Mouse (Mus musculus) CH12.LX (cell line): Measurements from ENCODE around the gene Rpl21. TPM values are rescaled to one million over a fixed set of nuclear protein-coding genes. Genes with fewer than 3 reads are reported as not detected.
"Not testable (repeated sequence)": the region's sequence is repeated elsewhere in the genome, so short reads cannot be mapped to it uniquely, and the experiment has no call there.

Experiments
- DNase-seq: peaks from one replicate; pipeline ENCODE4 v3.0.0-alpha.2; 2013; ENCODE audit errors: extremely low read depth
- H3K27ac ChIP-seq: 2 replicates; pipeline ENCODE4 v1.5.1; 2012; ENCODE audit warnings: low read depth, mild to moderate bottlenecking, control low read depth, moderate library complexity; ENCODE audit not compliant: insufficient read depth
- H3K27me3 ChIP-seq: replicated peaks from 2 replicates; pipeline ENCODE3; 2012; ENCODE audit warnings: inconsistent platforms
- H3K36me3 ChIP-seq, 2 experiments: replicated peaks in 1 of 2; 2 replicates each; pipeline versions ENCODE3 to v1.6.1; 2012; ENCODE audit warnings: inconsistent platforms in 1 of 2, low read length in 1 of 2, mild to moderate bottlenecking in 1 of 2, mixed read lengths in 1 of 2, moderate library complexity in 1 of 2; ENCODE audit not compliant: control insufficient read depth in 1 of 2, insufficient read depth in 1 of 2
- H3K4me1 ChIP-seq, 2 experiments: 2 replicates each; pipeline ENCODE4 v1.6.1; 2012; ENCODE audit warnings: inconsistent platforms in 1 of 2, moderate library complexity in 1 of 2; ENCODE audit not compliant: insufficient read depth in 2 of 2, control insufficient read depth in 1 of 2
- H3K4me2 ChIP-seq: 2 replicates; pipeline ENCODE4 v1.6.1; 2012; ENCODE audit warnings: low read depth, mild to moderate bottlenecking, control low read depth; ENCODE audit not compliant: poor library complexity, insufficient read depth, severe bottlenecking
- H3K4me3 ChIP-seq, 3 experiments: fragments of 150-350 bp in 1 of 3; sonication (generic) in 1 of 3; replicated peaks in 1 of 3; 2 replicates each; pipeline versions ENCODE3 to v1.5.1; 2011 to 2012; ENCODE audit warnings: low read depth in 2 of 3, low read length in 2 of 3, mild to moderate bottlenecking in 2 of 3, moderate library complexity in 2 of 3, control low read depth in 1 of 3, improper control_type of control experiment in 1 of 3, inconsistent platforms in 1 of 3, mixed read lengths in 1 of 3; ENCODE audit not compliant: poor library complexity in 1 of 3
- H3K79me2 ChIP-seq: replicated peaks from 2 replicates; pipeline ENCODE4 v1.6.1; 2012; ENCODE audit warnings: mild to moderate bottlenecking, moderate library complexity; ENCODE audit not compliant: control insufficient read depth, poor library complexity, insufficient read depth, severe bottlenecking; ENCODE audit errors: extremely low read depth
- H3K9ac ChIP-seq: 2 replicates; pipeline ENCODE4 v1.6.1; 2012; ENCODE audit warnings: low read depth, mild to moderate bottlenecking, control low read depth, moderate library complexity; ENCODE audit not compliant: insufficient read depth
- H3K9me3 ChIP-seq: replicated peaks from 2 replicates; pipeline ENCODE3; 2012; ENCODE audit warnings: low read length, inconsistent platforms, mixed read lengths
- E2F4 ChIP-seq: IDR thresholded peaks from 2 replicates; pipeline ENCODE4 v1.6.1; 2011; ENCODE audit warnings: low read depth, low read length, improper control_type of control experiment; ENCODE audit not compliant: insufficient replicate concordance
- ELF1 ChIP-seq: IDR thresholded peaks from 2 replicates; pipeline ENCODE4 v1.6.1; 2014; ENCODE audit warnings: low read depth, mild to moderate bottlenecking, inconsistent platforms, low read length, improper control_type of control experiment
- EP300 ChIP-seq: IDR thresholded peaks from 2 replicates; pipeline ENCODE4 v1.6.1; 2011; ENCODE audit warnings: low read length, improper control_type of control experiment
- ETS1 ChIP-seq: conservative IDR thresholded peaks from 2 replicates; pipeline ENCODE4 v1.6.1; 2012; ENCODE audit warnings: low read depth, mild to moderate bottlenecking, inconsistent platforms, low read length, improper control_type of control experiment, moderate library complexity
- GABPA ChIP-seq: IDR thresholded peaks from 2 replicates; pipeline ENCODE4 v1.6.1; 2012; ENCODE audit warnings: low read depth, low read length, improper control_type of control experiment, inconsistent platforms; ENCODE audit not compliant: insufficient replicate concordance
- HCFC1 ChIP-seq: IDR thresholded peaks from 2 replicates; pipeline ENCODE4 v1.6.1; 2012; ENCODE audit warnings: low read depth, mild to moderate bottlenecking, inconsistent platforms, low read length, improper control_type of control experiment
- JUND ChIP-seq: conservative IDR thresholded peaks from 2 replicates; pipeline ENCODE4 v1.6.1; 2011; ENCODE audit warnings: low read depth, low read length, improper control_type of control experiment
- UBTF ChIP-seq: IDR thresholded peaks from 2 replicates; pipeline ENCODE4 v1.6.1; 2012; ENCODE audit warnings: low read depth, mild to moderate bottlenecking, inconsistent platforms, low read length, improper control_type of control experiment, moderate library complexity
- dilution Hi-C: fragments of 300-500 bp; cut with MboI; formaldehyde crosslinking; loops from 2 replicates; pipeline ENCODE4 v1.14.3; 2020; ENCODE audit warnings: low sequenced_read_pairs; ENCODE audit not compliant: extremely low pct_unique_long_range_greater_than_20kb, extremely low pct_ligation_motif_present
- in situ Hi-C: fragments of 300-500 bp; cut with MboI; formaldehyde crosslinking; loops from 3 replicates; pipeline ENCODE4 v1.14.3; 2019; ENCODE audit warnings: low sequenced_read_pairs, low pct_ligation_motif_present, low pct_unique_long_range_greater_than_20kb, mixed read lengths
- polyA plus RNA-seq: library from polyadenylated mRNA; unstranded; fragments of >175 nt; gene quantifications from 2 replicates; pipeline ENCODE4 v1.2.1, GENCODE M21; 2012; ENCODE audit warnings: low read depth; ENCODE audit not compliant: insufficient read length
- total RNA-seq, 2 experiments: library from RNA; depleted of rRNA; stranded (reverse); fragments of 300-350 nt in 1 of 2; fragments of >200 nt in 1 of 2; gene quantifications; 2 replicates each; pipeline ENCODE4 v1.2.3; 2012 to 2014

Rpl21 gene
- total and polyA plus RNA-seq, 3 experiments = 300 to 1,240 (median 716) TPM

- Histone ChIP-seq H3K4me2 (no peak overlapping the region), H3K79me2 (no peaks in the 10 kb centered on the region), H3K27me3 (no peaks in the 10 kb centered on the region), H3K9ac (no peak overlapping the region), H3K36me3 (no peaks in the 10 kb centered on the region)
- in situ Hi-C loops (no loop called here), dilution Hi-C loops (no loop called here)
- no peak for TF ChIP-seq EP300
- TF ChIP-seq, all 38 proteins: peak for 0
- Histone ChIP-seq H3K4me3 (no peak overlapping the region), H3K4me1 (no peaks in the 10 kb centered on the region), H3K27ac (no peak overlapping the region), H3K9me3 (peaks cover 9% of the 10 kb centered on the region)
- DNase-seq = no peak
Measured at GRCm38 (mm10) chr5:146876024-146876423, 43.3 kb downstream of the Rpl21 start.

- H3K27ac ChIP-seq, H3K9me3 ChIP-seq, H3K27me3 ChIP-seq, in situ Hi-C loops, H3K79me2 ChIP-seq, H3K4me3 ChIP-seq, H3K4me1 ChIP-seq, H3K9ac ChIP-seq, H3K36me3 ChIP-seq, H3K4me2 ChIP-seq, dilution Hi-C loops, DNase-seq: not testable (repeated sequence)
Measured at GRCm38 (mm10) chr5:146877882-146878281, 45.2 kb downstream of the Rpl21 start.

GRCm38 (mm10) chr5:146882261-146882660 is 49.6 kb downstream of the Rpl21 start:
- dilution Hi-C loops (no loop called here), in situ Hi-C loops (no loop called here)
- H3K4me1 ChIP-seq = no peaks in the 10 kb centered on the region
- H3K4me2 ChIP-seq = no peak overlapping the region
- H3K9ac ChIP-seq = no peak overlapping the region
- no peaks in the 10 kb centered on the region for H3K9me3 ChIP-seq
- no peaks in the 10 kb centered on the region for H3K27me3 ChIP-seq
- H3K36me3 ChIP-seq = no peaks in the 10 kb centered on the region
- H3K27ac ChIP-seq = no peak overlapping the region
- no peak overlapping the region for H3K4me3 ChIP-seq
- no peak for TF ChIP-seq GABPA
- no peak for TF ChIP-seq ELF1
- no peak for TF ChIP-seq EP300
- no peak for TF ChIP-seq ETS1
- TF ChIP-seq HCFC1 = no peak
- no peak for TF ChIP-seq E2F4
- TF ChIP-seq UBTF = no peak
- TF ChIP-seq JUND = no peak
- no peaks in the 10 kb centered on the region for H3K79me2 ChIP-seq
- no peak for DNase-seq
